Mouse (Mus musculus): Measurements from ENCODE around the gene Itpr2. TPM values are rescaled to one million over a fixed set of nuclear protein-coding genes. Genes with fewer than 3 reads are reported as not detected.

The Itpr2 gene
- polyA plus RNA-seq, 1 experiment from 2014 or later: 33.6 TPM

GRCm38 (mm10) chr6:146501316-146501865, 632 bp downstream of the Itpr2 start:
- Histone ChIP-seq H3K27me3 (ENCODE audit: control insufficient read depth, insufficient read depth, low read length) (no peaks in the 10 kb centered on the region), H3K4me3 (ENCODE audit: low read depth, low read length) (peak overlapping the region; percentile 77), H3K9ac (ENCODE audit: low read depth, low read length) (peak overlapping the region; percentile 82), H3K9me3 (replicated peaks; ENCODE audit: control insufficient read depth, low read length) (no peaks in the 10 kb centered on the region), H3K36me3 (ENCODE audit: control insufficient read depth, insufficient read depth, low read length) (no peaks in the 10 kb centered on the region), H3K4me1 (ENCODE audit: control insufficient read depth, insufficient read depth, low read length) (peaks cover 12% of the 10 kb centered on the region; the same call in 1 of the 2 replicates), H3K4me2 (peak overlapping the region; percentile 97), H3K27ac (ENCODE audit: low read depth, low read length) (peak overlapping the region; percentile 84)
- 2% methylated on average over 30 of the region's 30 CpGs for WGBS (ENCODE audit: insufficient replicate concordance)
- peak; percentile 51; the same call in 1 of the 2 replicates for ATAC-seq (replicated peaks; ENCODE audit: insufficient number of reproducible peaks, low FRiP score, low TSS enrichment)

GRCm38 (mm10) chr6:146500771-146501170, 1.3 kb downstream of the Itpr2 start:
- peak overlapping the region; percentile 77 for H3K4me3 ChIP-seq (ENCODE audit: low read depth, low read length)
- H3K27ac ChIP-seq (ENCODE audit: low read depth, low read length): peak overlapping the region; percentile 84
- no peaks in the 10 kb centered on the region for H3K36me3 ChIP-seq (ENCODE audit: control insufficient read depth, insufficient read depth, low read length)
- H3K27me3 ChIP-seq (ENCODE audit: control insufficient read depth, insufficient read depth, low read length): no peaks in the 10 kb centered on the region
- peak overlapping the region; percentile 97 for H3K4me2 ChIP-seq
- no peak for ATAC-seq (replicated peaks; ENCODE audit: insufficient number of reproducible peaks, low FRiP score, low TSS enrichment)
- H3K4me1 ChIP-seq (ENCODE audit: control insufficient read depth, insufficient read depth, low read length): peaks cover 12% of the 10 kb centered on the region; the same call in 1 of the 2 replicates
- H3K9me3 ChIP-seq (replicated peaks; ENCODE audit: control insufficient read depth, low read length): no peaks in the 10 kb centered on the region
- peak overlapping the region; percentile 82 for H3K9ac ChIP-seq (ENCODE audit: low read depth, low read length)
- WGBS (ENCODE audit: insufficient replicate concordance): 47% methylated on average over 5 of the region's 5 CpGs

GRCm38 (mm10) chr6:146500206-146500605, 1.8 kb downstream of the Itpr2 start:
- peaks cover 12% of the 10 kb centered on the region; the same call in 1 of the 2 replicates for H3K4me1 ChIP-seq (ENCODE audit: control insufficient read depth, insufficient read depth, low read length)
- 61% methylated on average over 6 of the region's 6 CpGs for WGBS (ENCODE audit: insufficient replicate concordance)

GRCm38 (mm10) chr6:146499566-146499965, 2.5 kb downstream of the Itpr2 start:
- Histone ChIP-seq H3K27ac (ENCODE audit: low read depth, low read length) (no peak overlapping the region), H3K4me1 (ENCODE audit: control insufficient read depth, insufficient read depth, low read length) (peaks cover 12% of the 10 kb centered on the region; the same call in 1 of the 2 replicates), H3K36me3 (ENCODE audit: control insufficient read depth, insufficient read depth, low read length) (no peaks in the 10 kb centered on the region), H3K4me3 (ENCODE audit: low read depth, low read length) (peak overlapping the region; percentile 77; the same call in 1 of the 2 replicates), H3K9me3 (replicated peaks; ENCODE audit: control insufficient read depth, low read length) (no peaks in the 10 kb centered on the region), H3K9ac (ENCODE audit: low read depth, low read length) (no peak overlapping the region), H3K27me3 (ENCODE audit: control insufficient read depth, insufficient read depth, low read length) (no peaks in the 10 kb centered on the region), H3K4me2 (peak overlapping the region; percentile 97)
- no peak for ATAC-seq (replicated peaks; ENCODE audit: insufficient number of reproducible peaks, low FRiP score, low TSS enrichment)
- 79% methylated on average over 4 of the region's 4 CpGs for WGBS (ENCODE audit: insufficient replicate concordance)

More at GRCm38 (mm10) chr6:146500206-146500605, 1.8 kb downstream of the Itpr2 start:
- Histone ChIP-seq H3K4me2 (peak overlapping the region; percentile 97), H3K9ac (ENCODE audit: low read depth, low read length) (0 out of 2 replicates have a peak overlapping the region, but pooled peaks have one; percentile 12), H3K36me3 (ENCODE audit: control insufficient read depth, insufficient read depth, low read length) (no peaks in the 10 kb centered on the region), H3K9me3 (replicated peaks; ENCODE audit: control insufficient read depth, low read length) (no peaks in the 10 kb centered on the region), H3K4me3 (ENCODE audit: low read depth, low read length) (peak overlapping the region; percentile 77), H3K27me3 (ENCODE audit: control insufficient read depth, insufficient read depth, low read length) (no peaks in the 10 kb centered on the region), H3K27ac (ENCODE audit: low read depth, low read length) (no peak overlapping the region)
- no peak for ATAC-seq (replicated peaks; ENCODE audit: insufficient number of reproducible peaks, low FRiP score, low TSS enrichment)

GRCm38 (mm10) chr6:146498416-146498815, 3.6 kb downstream of the Itpr2 start:
- Histone ChIP-seq H3K4me3 (ENCODE audit: low read depth, low read length) (no peak overlapping the region), H3K36me3 (ENCODE audit: control insufficient read depth, insufficient read depth, low read length) (no peaks in the 10 kb centered on the region), H3K9me3 (replicated peaks; ENCODE audit: control insufficient read depth, low read length) (no peaks in the 10 kb centered on the region), H3K27me3 (ENCODE audit: control insufficient read depth, insufficient read depth, low read length) (no peaks in the 10 kb centered on the region), H3K4me1 (ENCODE audit: control insufficient read depth, insufficient read depth, low read length) (peaks cover 12% of the 10 kb centered on the region; the same call in 1 of the 2 replicates), H3K4me2 (no peak overlapping the region), H3K9ac (ENCODE audit: low read depth, low read length) (no peak overlapping the region), H3K27ac (ENCODE audit: low read depth, low read length) (no peak overlapping the region)
- 75% methylated on average over 3 of the region's 3 CpGs for WGBS (ENCODE audit: insufficient replicate concordance)
- no peak for ATAC-seq (replicated peaks; ENCODE audit: insufficient number of reproducible peaks, low FRiP score, low TSS enrichment)

- Histone ChIP-seq H3K27ac (ENCODE audit: low read depth, low read length) (no peak overlapping the region), H3K4me2 (no peak overlapping the region), H3K4me3 (ENCODE audit: low read depth, low read length) (no peak overlapping the region), H3K9me3 (replicated peaks; ENCODE audit: control insufficient read depth, low read length) (no peaks in the 10 kb centered on the region), H3K36me3 (ENCODE audit: control insufficient read depth, insufficient read depth, low read length) (no peaks in the 10 kb centered on the region), H3K9ac (ENCODE audit: low read depth, low read length) (no peak overlapping the region), H3K4me1 (ENCODE audit: control insufficient read depth, insufficient read depth, low read length) (peaks cover 12% of the 10 kb centered on the region; the same call in 1 of the 2 replicates), H3K27me3 (ENCODE audit: control insufficient read depth, insufficient read depth, low read length) (no peaks in the 10 kb centered on the region)
- ATAC-seq (replicated peaks; ENCODE audit: insufficient number of reproducible peaks, low FRiP score, low TSS enrichment): no peak
- WGBS (ENCODE audit: insufficient replicate concordance): 62% methylated on average over 4 of the region's 4 CpGs
Measured at GRCm38 (mm10) chr6:146497866-146498265, 4.2 kb downstream of the Itpr2 start.

- Histone ChIP-seq H3K9ac (ENCODE audit: low read depth, low read length) (no peak overlapping the region), H3K27ac (ENCODE audit: low read depth, low read length) (no peak overlapping the region; the same call in 1 of the 2 replicates), H3K4me1 (ENCODE audit: control insufficient read depth, insufficient read depth, low read length) (peaks cover 9% of the 10 kb centered on the region; the same call in 1 of the 2 replicates), H3K9me3 (replicated peaks; ENCODE audit: control insufficient read depth, low read length) (no peaks in the 10 kb centered on the region), H3K36me3 (ENCODE audit: control insufficient read depth, insufficient read depth, low read length) (no peaks in the 10 kb centered on the region), H3K4me2 (no peak overlapping the region), H3K27me3 (ENCODE audit: control insufficient read depth, insufficient read depth, low read length) (no peaks in the 10 kb centered on the region), H3K4me3 (ENCODE audit: low read depth, low read length) (no peak overlapping the region)
- WGBS (ENCODE audit: insufficient replicate concordance): 80% methylated on average over 3 of the region's 3 CpGs
- ATAC-seq (replicated peaks; ENCODE audit: insufficient number of reproducible peaks, low FRiP score, low TSS enrichment): no peak
Measured at GRCm38 (mm10) chr6:146497435-146497834, 4.6 kb downstream of the Itpr2 start.

- no peak for ATAC-seq (replicated peaks; ENCODE audit: insufficient number of reproducible peaks, low FRiP score, low TSS enrichment)
- H3K27me3 ChIP-seq (ENCODE audit: control insufficient read depth, insufficient read depth, low read length): no peaks in the 10 kb centered on the region
- WGBS (ENCODE audit: insufficient replicate concordance): 80% methylated on average over 2 of the region's 2 CpGs
- H3K9ac ChIP-seq (ENCODE audit: low read depth, low read length): no peak overlapping the region
- no peak overlapping the region for H3K4me2 ChIP-seq
- no peak overlapping the region for H3K4me3 ChIP-seq (ENCODE audit: low read depth, low read length)
- H3K4me1 ChIP-seq (ENCODE audit: control insufficient read depth, insufficient read depth, low read length): peaks cover 9% of the 10 kb centered on the region
- no peaks in the 10 kb centered on the region for H3K36me3 ChIP-seq (ENCODE audit: control insufficient read depth, insufficient read depth, low read length)
- no peak overlapping the region for H3K27ac ChIP-seq (ENCODE audit: low read depth, low read length)
- H3K9me3 ChIP-seq (replicated peaks; ENCODE audit: control insufficient read depth, low read length): no peaks in the 10 kb centered on the region
Measured at GRCm38 (mm10) chr6:146491680-146492079, 10.3 kb downstream of the Itpr2 start.

Measured in heart, embryonic 11.5 days (tissue).